Mouse (Mus musculus) liver, embryonic 15.5 days (tissue): Measurements from ENCODE around the gene Efna2. TPM values are rescaled to one million over a fixed set of nuclear protein-coding genes. Genes with fewer than 3 reads are reported as not detected.

Source experiments
- ATAC-seq: fragments of 200-750 bp; cut with Nextera tagmentation; 2 replicates; pipeline ENCODE4 v1.8.0; 2017; ENCODE audit warnings: moderate number of reproducible peaks, mild to moderate bottlenecking, moderate library complexity; ENCODE audit not compliant: insufficient read depth
- H3K27ac ChIP-seq: fragments of 300-500 bp; sonication (generic); replicated peaks from 2 replicates; pipeline ENCODE4 v1.5.1; 2015; ENCODE audit warnings: mild to moderate bottlenecking, inconsistent platforms
- H3K27me3 ChIP-seq: fragments of 300-500 bp; sonication (generic); 2 replicates; pipeline ENCODE4 v1.6.1; 2015; ENCODE audit warnings: mild to moderate bottlenecking, inconsistent platforms
- H3K36me3 ChIP-seq: fragments of 300-500 bp; sonication (generic); replicated peaks from 2 replicates; pipeline ENCODE4 v1.6.1; 2015; ENCODE audit warnings: moderate library complexity, mild to moderate bottlenecking, inconsistent platforms
- H3K4me1 ChIP-seq: fragments of 300-500 bp; sonication (generic); replicated peaks from 2 replicates; pipeline ENCODE4 v1.6.1; 2015; ENCODE audit warnings: inconsistent platforms
- H3K4me2 ChIP-seq: fragments of 300-500 bp; sonication (generic); 2 replicates; pipeline ENCODE4 v1.6.1; 2015; ENCODE audit warnings: moderate library complexity, mild to moderate bottlenecking, inconsistent platforms
- H3K4me3 ChIP-seq: fragments of 300-500 bp; sonication (generic); replicated peaks from 2 replicates; pipeline ENCODE4 v1.5.1; 2015; ENCODE audit warnings: mild to moderate bottlenecking, inconsistent platforms
- H3K9ac ChIP-seq: fragments of 300-500 bp; sonication (generic); 2 replicates; pipeline ENCODE4 v1.6.1; 2015; ENCODE audit warnings: moderate library complexity, mild to moderate bottlenecking, inconsistent platforms
- H3K9me3 ChIP-seq: fragments of 300-500 bp; sonication (generic); replicated peaks from 2 replicates; pipeline ENCODE4 v1.6.1; 2016; ENCODE audit warnings: inconsistent platforms
- WGBS: fragments of 180-500 bp; shearing (Covaris S2); methylation state at CpG from one replicate; pipeline ENCODE4 v1.1.7; 2015; ENCODE audit warnings: mixed read lengths; ENCODE audit not compliant: insufficient replicate concordance; 5-methylcytosine and 5-hydroxymethylcytosine counted together
- polyA plus RNA-seq: library from polyadenylated mRNA; unstranded; fragments of >200 nt; fragmentation: Nextera tagmentation; extraction: Ambion mirVana; gene quantifications from 2 replicates; pipeline ENCODE4 v1.2.1, GENCODE M21; 2015

Gene Efna2
- polyA plus RNA-seq, 1 experiment from 2014 or later = 0.61 TPM

GRCm38 (mm10) chr10:80143664-80144063 lies 35.6 kb upstream of the Efna2 start:
- Histone ChIP-seq H3K9me3 (no peaks in the 10 kb centered on the region), H3K4me3 (no peak overlapping the region), H3K4me2 (peak overlapping the region; percentile 95; the same call in 1 of the 2 replicates), H3K4me1 (peaks cover 93% of the 10 kb centered on the region), H3K9ac (no peak overlapping the region), H3K36me3 (peaks cover 36% of the 10 kb centered on the region), H3K27ac (no peak overlapping the region), H3K27me3 (peaks cover 20% of the 10 kb centered on the region)
- 88% methylated on average over 7 of the region's 7 CpGs for WGBS
- ATAC-seq = no peak

- no peak for ATAC-seq
- peaks cover 88% of the 10 kb centered on the region for H3K4me1 ChIP-seq
- H3K4me3 ChIP-seq = no peak overlapping the region
- peaks cover 15% of the 10 kb centered on the region for H3K27me3 ChIP-seq
- 83% methylated on average over 12 of the region's 12 CpGs for WGBS
- H3K9me3 ChIP-seq = no peaks in the 10 kb centered on the region
- peaks cover 36% of the 10 kb centered on the region for H3K36me3 ChIP-seq
- H3K9ac ChIP-seq = no peak overlapping the region
- H3K4me2 ChIP-seq = no peak overlapping the region
- H3K27ac ChIP-seq = no peak overlapping the region
These were observed 35.1 kb upstream of the Efna2 start for GRCm38 (mm10) chr10:80144159-80144558.

DNA sequence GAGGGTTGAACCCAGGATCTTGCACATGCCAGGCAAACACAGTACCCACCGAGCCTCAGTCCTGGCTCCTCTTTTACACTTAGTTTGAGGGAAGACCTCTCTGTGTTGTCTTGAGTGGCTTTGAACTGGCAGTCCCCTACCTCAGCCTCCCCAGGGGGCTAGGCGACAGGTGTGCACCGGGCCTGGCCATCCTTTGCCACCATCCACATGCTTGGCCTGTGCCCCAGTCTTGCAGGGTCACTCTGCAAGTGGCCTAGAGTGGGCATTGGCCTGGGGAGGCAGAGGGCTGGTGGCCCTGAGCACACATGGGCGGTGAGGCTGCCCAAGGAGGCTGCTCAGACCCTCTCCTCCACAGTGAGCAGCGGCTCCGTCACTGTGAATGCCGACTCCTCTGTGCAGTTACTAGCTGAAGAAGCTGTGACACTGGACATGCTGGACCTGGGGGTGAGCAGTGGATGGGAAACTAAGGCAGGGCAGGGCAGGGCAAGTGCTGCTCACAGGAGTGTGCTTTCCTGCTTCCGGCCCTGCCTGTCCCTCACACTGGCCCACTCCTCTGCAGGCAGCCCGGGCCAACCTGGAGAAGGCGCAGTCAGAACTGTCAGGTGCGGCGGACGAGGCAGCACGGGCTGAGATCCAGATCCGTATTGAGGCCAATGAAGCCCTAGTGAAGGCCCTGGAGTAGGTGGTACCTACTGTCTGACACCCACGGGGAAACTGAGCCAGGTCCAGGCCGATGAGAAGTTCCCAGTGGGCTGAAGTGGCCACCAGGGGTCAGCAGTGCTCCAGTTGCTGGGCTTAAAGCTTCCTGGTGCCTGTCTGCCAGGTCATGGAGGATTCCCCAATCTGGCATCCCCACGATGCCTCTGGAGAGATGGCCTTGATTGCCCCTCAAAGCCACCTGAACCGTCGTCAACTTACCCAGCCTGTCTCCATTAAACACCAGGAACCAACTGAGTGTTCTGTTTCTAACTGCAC lies 34.1 kb upstream of the Efna2 start:
- 72% methylated on average over 20 of the region's 20 CpGs for WGBS
- H3K9me3 ChIP-seq = no peaks in the 10 kb centered on the region
- peaks cover 38% of the 10 kb centered on the region for H3K36me3 ChIP-seq
- peak overlapping the region; percentile 96 for H3K27ac ChIP-seq
- H3K4me1 ChIP-seq = peaks cover 85% of the 10 kb centered on the region
- H3K9ac ChIP-seq = 0 out of 2 replicates have a peak overlapping the region, but pooled peaks have one; percentile 1
- peak overlapping the region; percentile 96; the same call in 1 of the 2 replicates for H3K4me2 ChIP-seq
- peak overlapping the region; percentile 10; the same call in 1 of the 2 replicates for H3K4me3 ChIP-seq
- H3K27me3 ChIP-seq = peaks cover 5% of the 10 kb centered on the region; the same call in 1 of the 2 replicates
- no peak for ATAC-seq

DNA sequence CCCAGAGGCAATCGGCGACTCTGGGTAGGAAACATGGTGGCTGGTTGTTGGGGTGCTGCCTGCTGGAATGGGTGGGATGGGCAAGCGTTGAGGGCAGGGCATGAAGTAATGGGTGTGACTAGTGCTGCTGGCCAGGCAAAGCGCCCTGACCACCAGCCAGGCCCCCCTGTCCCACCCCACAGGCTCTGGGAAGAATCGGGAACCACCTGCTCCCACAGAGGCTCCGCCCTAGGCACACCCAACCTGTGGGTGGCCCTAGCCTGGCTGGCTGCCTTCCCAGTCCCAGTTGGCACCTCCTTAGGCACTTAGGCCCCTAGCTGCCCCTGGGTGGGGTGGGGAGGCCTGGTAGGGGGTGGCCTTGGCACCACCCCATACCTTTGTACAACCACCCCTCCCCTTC lies 33.4 kb upstream of the Efna2 start:
- 54% methylated on average over 6 of the region's 6 CpGs for WGBS

GRCm38 (mm10) chr10:80146568-80147011 lies 32.7 kb upstream of the Efna2 start:
- 71% methylated on average over 4 of the region's 4 CpGs for WGBS
- H3K4me2 ChIP-seq = peak overlapping the region; percentile 96
- H3K9me3 ChIP-seq = no peaks in the 10 kb centered on the region
- peak overlapping the region; percentile 87 for H3K9ac ChIP-seq
- H3K36me3 ChIP-seq = peaks cover 48% of the 10 kb centered on the region
- peaks cover 85% of the 10 kb centered on the region for H3K4me1 ChIP-seq
- no peaks in the 10 kb centered on the region for H3K27me3 ChIP-seq
- no peak for ATAC-seq
- H3K27ac ChIP-seq = peak overlapping the region; percentile 96
- H3K4me3 ChIP-seq = no peak overlapping the region

More for the DNA sequence above, 33.4 kb upstream of the Efna2 start:
- peaks cover 45% of the 10 kb centered on the region for H3K36me3 ChIP-seq
- no peak for ATAC-seq
- H3K27me3 ChIP-seq = no peaks in the 10 kb centered on the region
- peak overlapping the region; percentile 10; the same call in 1 of the 2 replicates for H3K4me3 ChIP-seq
- H3K4me2 ChIP-seq = peak overlapping the region; percentile 96
- no peaks in the 10 kb centered on the region for H3K9me3 ChIP-seq
- H3K4me1 ChIP-seq = peaks cover 85% of the 10 kb centered on the region
- H3K27ac ChIP-seq = peak overlapping the region; percentile 96
- H3K9ac ChIP-seq = peak overlapping the region; percentile 87; the same call in 1 of the 2 replicates

GRCm38 (mm10) chr10:80147146-80147718 lies 32.0 kb upstream of the Efna2 start:
- Histone ChIP-seq H3K27me3 (no peaks in the 10 kb centered on the region), H3K36me3 (peaks cover 55% of the 10 kb centered on the region), H3K9me3 (no peaks in the 10 kb centered on the region), H3K4me1 (peaks cover 88% of the 10 kb centered on the region), H3K9ac (peak overlapping the region; percentile 87), H3K27ac (peak overlapping the region; percentile 96), H3K4me3 (peak overlapping the region; percentile 70), H3K4me2 (peak overlapping the region; percentile 96)
- WGBS = 34% methylated on average over 5 of the region's 5 CpGs
- ATAC-seq = no peak

GRCm38 (mm10) chr10:80147719-80148601 lies 31.3 kb upstream of the Efna2 start, which contains the start of gene Midn:
Midn (plus strand) TSS chr10:80148272.
- peak; percentile 38 for ATAC-seq
- Histone ChIP-seq H3K27me3 (no peaks in the 10 kb centered on the region), H3K9me3 (no peaks in the 10 kb centered on the region), H3K27ac (peak within 1 kb of the TSS; percentile 96), H3K36me3 (peaks cover 62% of the 10 kb centered on the region), H3K4me1 (peaks cover 88% of the 10 kb centered on the region), H3K9ac (peak within 1 kb of the TSS; percentile 87), H3K4me3 (peak within 1 kb of the TSS; percentile 70), H3K4me2 (peak within 1 kb of the TSS; percentile 96)
- under 1% methylated on average over 38 of the region's 42 CpGs for WGBS

DNA sequence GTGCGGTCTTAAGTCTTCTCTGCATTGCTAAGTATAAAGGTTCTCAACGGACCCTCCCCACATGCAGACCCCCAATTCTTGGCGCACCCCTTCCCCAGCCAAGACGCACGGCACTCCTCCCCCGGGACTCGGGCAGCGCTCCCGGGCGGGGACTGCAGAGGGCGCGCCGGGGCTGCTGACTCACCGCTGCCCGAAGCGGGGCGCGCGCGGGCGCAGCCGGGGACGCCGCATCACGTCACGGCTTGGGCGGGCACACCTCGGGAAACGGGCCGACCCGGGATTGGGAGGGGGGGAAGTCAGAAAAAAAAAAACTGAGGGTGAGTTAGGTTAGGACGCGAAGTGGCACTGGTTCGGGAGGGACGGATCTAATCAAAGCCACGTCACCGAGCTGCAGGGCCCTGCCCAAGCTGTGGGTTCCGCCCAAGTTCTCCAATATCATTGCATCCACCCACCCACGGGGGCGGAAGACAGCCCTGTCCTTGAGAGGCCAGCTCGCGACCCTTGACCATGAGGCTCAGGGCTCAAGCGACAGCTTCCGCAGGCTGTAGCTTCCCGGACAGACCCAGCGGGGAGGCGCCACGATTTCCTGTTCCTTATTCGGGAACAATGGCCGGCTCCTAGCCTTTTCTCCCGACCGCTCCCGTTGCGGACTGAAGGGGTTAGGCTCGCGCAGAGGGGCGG lies 30.5 kb upstream of the Efna2 start:
- Histone ChIP-seq H3K4me1 (peaks cover 88% of the 10 kb centered on the region), H3K27ac (peak overlapping the region; percentile 96), H3K9me3 (no peaks in the 10 kb centered on the region), H3K4me2 (peak overlapping the region; percentile 96), H3K27me3 (no peaks in the 10 kb centered on the region), H3K4me3 (peak overlapping the region; percentile 70), H3K36me3 (peaks cover 63% of the 10 kb centered on the region), H3K9ac (peak overlapping the region; percentile 87)
- ATAC-seq = peak; percentile 62
- under 1% methylated on average over 57 of the region's 57 CpGs for WGBS

GRCm38 (mm10) chr10:80149291-80150225 lies 29.7 kb upstream of the Efna2 start:
- peaks cover 88% of the 10 kb centered on the region for H3K4me1 ChIP-seq
- ATAC-seq = peak; percentile 73
- peaks cover 63% of the 10 kb centered on the region for H3K36me3 ChIP-seq

More at GRCm38 (mm10) chr10:80149291-80150225, 29.7 kb upstream of the Efna2 start:
- peak overlapping the region; percentile 96 for H3K4me2 ChIP-seq
- peak overlapping the region; percentile 87 for H3K9ac ChIP-seq
- under 1% methylated on average over 88 of the region's 88 CpGs for WGBS
- no peaks in the 10 kb centered on the region for H3K27me3 ChIP-seq
- peak overlapping the region; percentile 96 for H3K27ac ChIP-seq
- H3K9me3 ChIP-seq = no peaks in the 10 kb centered on the region
- H3K4me3 ChIP-seq = peak overlapping the region; percentile 70
